Mouse (Mus musculus) ES-Bruce4 (cell line): ENCODE measurements around the gene Dnajc8. TPM values are rescaled to one million over a fixed set of nuclear protein-coding genes. Genes with fewer than 3 reads are reported as not detected.

ENCODE experiments used
- H3K27ac ChIP-seq: 2 replicates; pipeline ENCODE4 v1.5.1; 2012; ENCODE audit warnings: low read length, inconsistent platforms; ENCODE audit not compliant: insufficient read depth
- H3K27me3 ChIP-seq: 2 replicates; pipeline ENCODE4 v1.6.1; 2012; ENCODE audit warnings: mild to moderate bottlenecking, low read length, inconsistent platforms; ENCODE audit not compliant: control insufficient read depth, poor library complexity, insufficient read depth, severe bottlenecking
- H3K36me3 ChIP-seq: 2 replicates; pipeline ENCODE4 v1.6.1; 2012; ENCODE audit warnings: inconsistent platforms, mild to moderate bottlenecking, low read length, moderate library complexity; ENCODE audit not compliant: control insufficient read depth, poor library complexity, insufficient read depth, severe bottlenecking
- H3K4me1 ChIP-seq: one replicate; pipeline ENCODE4 v1.8.1; 2011; ENCODE audit warnings: low read length; ENCODE audit not compliant: control insufficient read depth, insufficient read depth
- H3K4me3 ChIP-seq: 2 replicates; pipeline ENCODE4 v1.5.1; 2011; ENCODE audit warnings: low read depth, mild to moderate bottlenecking, low read length
- H3K9ac ChIP-seq: 2 replicates; pipeline ENCODE4 v1.6.1; 2012; ENCODE audit warnings: low read depth, mild to moderate bottlenecking, inconsistent platforms; ENCODE audit not compliant: poor library complexity, severe bottlenecking
- H3K9me3 ChIP-seq: replicated peaks from 2 replicates; pipeline ENCODE4 v1.6.1; 2012; ENCODE audit warnings: mild to moderate bottlenecking, low read length, inconsistent platforms; ENCODE audit not compliant: control insufficient read depth, poor library complexity, insufficient read depth, severe bottlenecking
- CTCF ChIP-seq: IDR thresholded peaks from one replicate; pipeline ENCODE4 v1.8.1; 2011; ENCODE audit warnings: low read depth, low read length
- EP300 ChIP-seq: IDR thresholded peaks from 2 replicates; pipeline ENCODE4 v1.6.1; 2011; ENCODE audit warnings: low read depth, low read length; ENCODE audit not compliant: insufficient read depth
- POLR2A ChIP-seq: IDR thresholded peaks from one replicate; pipeline ENCODE4 v1.8.1; 2011; ENCODE audit warnings: low read length; ENCODE audit not compliant: insufficient read depth
- polyA plus RNA-seq: library from polyadenylated mRNA; stranded (reverse); fragments of >200 nt; gene quantifications from 2 replicates; pipeline ENCODE4 v1.2.4, GENCODE M21; 2011; ENCODE audit warnings: low read depth; ENCODE audit not compliant: missing spikeins, insufficient read depth, insufficient read length

The Dnajc8 gene
- polyA plus RNA-seq, 1 experiment = 348 TPM

- H3K4me3 ChIP-seq = peak overlapping the region; percentile 68
- no peaks in the 10 kb centered on the region for H3K36me3 ChIP-seq
- TF ChIP-seq POLR2A (peak; percentile 8), CTCF (no peak), EP300 (peak; percentile 87)
- H3K9ac ChIP-seq = peak overlapping the region; percentile 96
- H3K27me3 ChIP-seq = no peaks in the 10 kb centered on the region
- peak overlapping the region; percentile 92 for H3K27ac ChIP-seq
- no peaks in the 10 kb centered on the region for H3K4me1 ChIP-seq
- no peaks in the 10 kb centered on the region for H3K9me3 ChIP-seq
Measured at GRCm38 (mm10) chr4:132513395-132514273, 21.7 kb upstream of the Dnajc8 start.

GRCm38 (mm10) chr4:132514555-132515135 lies 20.7 kb upstream of the Dnajc8 start:
- Histone ChIP-seq H3K36me3 (no peaks in the 10 kb centered on the region), H3K4me3 (peak overlapping the region; percentile 93)
- peak; percentile 79 for TF ChIP-seq CTCF
- no peak for TF ChIP-seq POLR2A

GRCm38 (mm10) chr4:132515369-132516155 lies 19.8 kb upstream of the Dnajc8 start:
- H3K27ac ChIP-seq = peak overlapping the region; percentile 98
- TF ChIP-seq CTCF = no peak
- TF ChIP-seq EP300 = peak; percentile 51; the same call in 1 of the 2 replicates
- peak; percentile 93 for TF ChIP-seq POLR2A
- H3K9ac ChIP-seq = peak overlapping the region; percentile 96
- no peaks in the 10 kb centered on the region for H3K36me3 ChIP-seq
- no peaks in the 10 kb centered on the region for H3K4me1 ChIP-seq
- H3K4me3 ChIP-seq = peak overlapping the region; percentile 93
- no peaks in the 10 kb centered on the region for H3K9me3 ChIP-seq
- no peaks in the 10 kb centered on the region for H3K27me3 ChIP-seq

More at GRCm38 (mm10) chr4:132514555-132515135, 20.7 kb upstream of the Dnajc8 start:
- peak overlapping the region; percentile 96 for H3K9ac ChIP-seq
- H3K4me1 ChIP-seq = no peaks in the 10 kb centered on the region
- H3K9me3 ChIP-seq = no peaks in the 10 kb centered on the region
- no peaks in the 10 kb centered on the region for H3K27me3 ChIP-seq
- peak overlapping the region; percentile 92 for H3K27ac ChIP-seq

- peak overlapping the region; percentile 88; the same call in 1 of the 2 replicates for H3K27ac ChIP-seq
Measured at GRCm38 (mm10) chr4:132518066-132518465, 17.3 kb upstream of the Dnajc8 start.

GRCm38 (mm10) chr4:132519188-132519587 lies 16.2 kb upstream of the Dnajc8 start:
- no peak overlapping the region for H3K27ac ChIP-seq
- no peaks in the 10 kb centered on the region for H3K9me3 ChIP-seq
- no peaks in the 10 kb centered on the region for H3K27me3 ChIP-seq
- TF ChIP-seq POLR2A (no peak), EP300 (no peak), CTCF (no peak)
- H3K9ac ChIP-seq = no peak overlapping the region
- H3K4me3 ChIP-seq = no peak overlapping the region
- H3K36me3 ChIP-seq = no peaks in the 10 kb centered on the region
- H3K4me1 ChIP-seq = no peaks in the 10 kb centered on the region

More at GRCm38 (mm10) chr4:132518066-132518465, 17.3 kb upstream of the Dnajc8 start:
- H3K4me1 ChIP-seq = no peaks in the 10 kb centered on the region
- H3K27me3 ChIP-seq = no peaks in the 10 kb centered on the region
- no peak overlapping the region for H3K4me3 ChIP-seq
- no peaks in the 10 kb centered on the region for H3K36me3 ChIP-seq
- no peak overlapping the region for H3K9ac ChIP-seq
- TF ChIP-seq EP300 (no peak), POLR2A (no peak), CTCF (no peak)
- H3K9me3 ChIP-seq = no peaks in the 10 kb centered on the region

- Histone ChIP-seq H3K4me1 (no peaks in the 10 kb centered on the region), H3K27me3 (no peaks in the 10 kb centered on the region), H3K9ac (peak overlapping the region; percentile 23), H3K4me3 (peak overlapping the region; percentile 35; the same call in 1 of the 2 replicates), H3K27ac (peak overlapping the region; percentile 99), H3K9me3 (no peaks in the 10 kb centered on the region), H3K36me3 (no peaks in the 10 kb centered on the region)
- TF ChIP-seq CTCF (no peak), EP300 (0 out of 2 replicates have a peak, but pooled peaks have one; percentile 32), POLR2A (peak; percentile 13)
Measured at GRCm38 (mm10) chr4:132524321-132524741, 11.0 kb upstream of the Dnajc8 start.
